Mouse (Mus musculus) liver, embryonic 14.5 days (tissue): ENCODE measurements around the gene Prl7d1.

Source experiments
- CTCF ChIP-seq: IDR thresholded peaks from 2 replicates; pipeline ENCODE4 v1.5.1; 2016; ENCODE audit warnings: antibody characterized with exemption, low read depth, control low read depth
- EP300 ChIP-seq: IDR thresholded peaks from 2 replicates; pipeline ENCODE4 v1.6.1; 2016; ENCODE audit warnings: antibody characterized with exemption, low read depth

GRCm38 (mm10) chr13:27660747-27661146 lies 55.8 kb downstream of the Prl7d1 start:
- TF ChIP-seq CTCF (no peak), EP300 (no peak)
